Mouse (Mus musculus) C2C12 (cell line): ENCODE measurements around the gene Ranbp2. TPM values are rescaled to one million over a fixed set of nuclear protein-coding genes. Genes with fewer than 3 reads are reported as not detected.
A peak's percentile ranks its signal among the peaks of the same experiment; 100 is the strongest.

ENCODE experiments used
- H3K27me3 ChIP-seq: one replicate; pipeline ENCODE4 v1.6.1; 2011; ENCODE audit not compliant: control insufficient read depth, insufficient read depth, insufficient read length
- H3K36me3 ChIP-seq: one replicate; pipeline ENCODE4 v1.6.1; 2011; ENCODE audit not compliant: control insufficient read depth, insufficient read depth
- H3K4me3 ChIP-seq: one replicate; pipeline ENCODE4 v1.5.1; 2011; ENCODE audit warnings: mild to moderate bottlenecking, control low read depth; ENCODE audit not compliant: poor library complexity, insufficient read depth, severe bottlenecking
- H3K79me2 ChIP-seq: one replicate; pipeline ENCODE4 v1.6.1; 2011; ENCODE audit not compliant: control insufficient read depth, insufficient read depth
- H3K79me3 ChIP-seq: one replicate; pipeline ENCODE4 v1.6.1; 2011; ENCODE audit warnings: low read depth, control low read depth
- H3ac ChIP-seq: one replicate; pipeline ENCODE3; 2011; ENCODE audit warnings: low read depth; ENCODE audit not compliant: control insufficient read depth, insufficient read length
- CEBPB ChIP-seq: IDR thresholded peaks from one replicate; pipeline ENCODE4 v1.6.1; 2011; ENCODE audit warnings: low read depth, mild to moderate bottlenecking, control low read depth, moderate library complexity
- CTCF ChIP-seq: IDR thresholded peaks from one replicate; pipeline ENCODE4 v1.5.1; 2011; ENCODE audit not compliant: control insufficient read depth, insufficient read depth, insufficient read length
- FOSL1 ChIP-seq: IDR thresholded peaks from one replicate; pipeline ENCODE4 v1.8.0; 2011; ENCODE audit warnings: mild to moderate bottlenecking, low read length; ENCODE audit not compliant: poor library complexity, insufficient read depth, severe bottlenecking
- MAX ChIP-seq: IDR thresholded peaks from one replicate; pipeline ENCODE4 v1.6.1; 2011; ENCODE audit warnings: mild to moderate bottlenecking, control low read depth
- MYOD1 ChIP-seq: IDR thresholded peaks from one replicate; pipeline ENCODE4 v1.6.1; 2011; ENCODE audit warnings: low read depth; ENCODE audit not compliant: control insufficient read depth, insufficient read length
- MYOG ChIP-seq: IDR thresholded peaks from one replicate; pipeline ENCODE4 v1.6.1; 2011; ENCODE audit not compliant: control insufficient read depth, insufficient read length; ENCODE audit errors: extremely low read depth
- USF1 ChIP-seq: IDR thresholded peaks from one replicate; pipeline ENCODE4 v1.6.1; 2011; ENCODE audit warnings: low read depth, mild to moderate bottlenecking, control low read depth, moderate library complexity
- long read RNA-seq, 2 experiments: library from polyadenylated mRNA; unstranded; transcript quantifications; one replicate each; pipeline ENCODE4 v2.0.0; 2019 to 2020
- polyA plus RNA-seq: library from polyadenylated mRNA; unstranded; fragments of >200 nt; fragmentation: generic; extraction: Trizol; gene quantifications from one replicate; pipeline ENCODE4 v1.2.1, GENCODE M21; 2012; ENCODE audit warnings: missing spikeins

Ranbp2 gene
- 8.4 TPM for polyA plus RNA-seq
- long read RNA-seq, experiment 1, partial matches to known transcripts = 3 of 5 reads
- long read RNA-seq, experiment 1, other reads (novel, unspliced or antisense) = 2 of 5 reads
- long read RNA-seq, experiment 2, partial matches to known transcripts = 44 of 50 reads
- long read RNA-seq, experiment 2, other reads (novel, unspliced or antisense) = 6 of 50 reads

DNA sequence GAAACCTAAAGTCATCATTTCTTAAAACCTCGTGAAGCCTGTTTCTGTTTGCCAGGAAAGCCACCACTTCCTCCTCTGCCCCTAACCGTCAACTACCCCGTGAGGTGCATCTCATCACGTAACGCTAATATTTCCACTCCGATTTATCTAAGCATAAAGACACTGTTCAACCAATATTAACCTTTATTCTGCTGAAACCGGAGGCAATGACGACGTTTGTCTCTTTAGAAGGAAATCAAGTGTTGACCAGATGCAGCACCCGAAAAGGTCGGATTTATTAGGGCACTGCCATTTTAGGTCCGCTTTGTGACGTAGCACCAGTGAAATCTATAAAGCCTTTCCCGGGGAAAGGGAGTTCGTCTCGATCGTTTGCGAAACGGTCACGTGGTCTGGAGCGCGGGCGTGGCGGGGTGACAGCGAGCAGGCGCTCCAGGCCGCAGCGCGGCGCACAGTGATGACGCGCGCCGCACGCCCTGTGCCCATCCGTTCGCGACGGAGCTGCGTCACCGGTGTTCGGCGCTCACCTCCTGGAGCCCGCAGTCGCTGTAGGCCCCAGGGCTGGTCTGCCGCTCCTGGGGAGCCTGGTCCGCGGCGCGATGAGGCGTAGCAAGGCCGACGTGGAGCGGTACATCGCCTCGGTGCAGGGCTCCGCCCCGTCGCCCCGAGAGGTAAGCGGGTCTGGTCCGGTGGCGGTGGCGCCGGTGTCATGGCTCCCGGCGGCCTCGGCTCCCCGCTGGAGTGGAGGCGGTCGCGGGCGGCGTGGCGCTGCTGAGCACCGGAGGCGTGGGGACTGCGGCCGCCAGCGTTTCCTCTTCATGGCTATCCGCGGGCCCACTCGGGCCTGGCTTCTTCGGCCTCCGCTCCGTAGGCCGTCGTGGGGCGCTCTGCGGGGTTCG, at the start of gene Ranbp2:
Gene Ranbp2 (plus strand): TSS at position 537 of the 896 bp plus-strand sequence.
- no peak for TF ChIP-seq MYOD1
- peak; percentile 89 for TF ChIP-seq MAX
- TF ChIP-seq MYOG = no peak
- TF ChIP-seq USF1 = peak; percentile 96
- TF ChIP-seq FOSL1 = no peak
- peak; percentile 48 for TF ChIP-seq CEBPB
- TF ChIP-seq CTCF = peak; percentile 41
- no peaks in the 10 kb centered on the region for H3K27me3 ChIP-seq
- H3K4me3 ChIP-seq = peak within 1 kb of the TSS; percentile 92
- peak within 1 kb of the TSS; percentile 85 for H3ac ChIP-seq
- H3K79me2 ChIP-seq = peaks cover 50% of the 10 kb centered on the region
- H3K79me3 ChIP-seq = peaks cover 47% of the 10 kb centered on the region
- peaks cover 6% of the 10 kb centered on the region for H3K36me3 ChIP-seq

DNA sequence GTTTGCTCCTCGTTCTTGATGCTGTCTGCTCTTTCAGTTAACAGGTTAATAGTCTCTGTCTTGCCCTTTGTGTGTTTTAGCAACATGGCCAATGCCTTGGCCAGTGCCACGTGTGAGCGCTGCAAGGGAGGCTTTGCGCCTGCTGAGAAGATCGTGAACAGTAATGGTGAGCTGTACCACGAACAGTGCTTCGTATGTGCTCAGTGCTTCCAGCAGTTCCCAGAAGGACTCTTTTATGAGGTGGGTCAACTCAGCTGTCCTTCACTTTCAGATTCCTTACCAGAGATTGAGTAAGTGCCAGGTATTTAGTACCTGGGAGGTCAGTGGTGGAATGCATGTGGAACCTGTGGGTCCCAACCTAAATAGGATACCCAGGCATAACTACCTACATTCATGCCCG, 47.8 kb upstream of the Ranbp2 start:
- TF ChIP-seq MAX (no peak), CTCF (no peak), FOSL1 (no peak), USF1 (no peak), CEBPB (no peak), MYOG (no peak), MYOD1 (no peak)
- Histone ChIP-seq H3K79me2 (peaks cover 63% of the 10 kb centered on the region), H3K79me3 (peaks cover 31% of the 10 kb centered on the region), H3K27me3 (no peaks in the 10 kb centered on the region), H3K36me3 (peaks cover 60% of the 10 kb centered on the region), H3ac (no peak overlapping the region), H3K4me3 (no peak overlapping the region)

DNA sequence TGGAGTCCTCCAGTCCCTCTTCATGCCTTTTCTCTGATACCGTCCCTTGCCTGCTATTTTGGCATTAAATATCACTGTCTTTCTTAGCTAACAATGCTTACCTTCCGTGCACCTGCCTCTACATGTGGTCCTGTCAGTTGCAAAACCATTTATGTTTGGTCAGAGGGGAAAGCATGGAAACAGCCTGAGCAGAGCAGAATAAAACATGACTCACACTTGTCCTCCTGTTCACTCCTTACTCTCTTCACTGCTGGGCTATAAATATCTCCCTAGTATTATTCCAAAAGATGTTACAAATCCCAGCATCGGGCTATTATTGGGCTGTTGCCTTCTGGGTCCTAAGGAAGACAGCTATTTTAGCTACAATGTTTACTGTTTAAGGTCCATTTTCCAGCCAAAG, 44.9 kb upstream of the Ranbp2 start:
- H3K4me3 ChIP-seq = no peak overlapping the region
- peaks cover 83% of the 10 kb centered on the region for H3K36me3 ChIP-seq
- H3K27me3 ChIP-seq = no peaks in the 10 kb centered on the region
- TF ChIP-seq USF1 (no peak), CEBPB (no peak), CTCF (no peak), MAX (no peak), MYOD1 (no peak), MYOG (no peak), FOSL1 (no peak)
- H3ac ChIP-seq = no peak overlapping the region
- H3K79me2 ChIP-seq = peaks cover 58% of the 10 kb centered on the region
- peaks cover 22% of the 10 kb centered on the region for H3K79me3 ChIP-seq

DNA sequence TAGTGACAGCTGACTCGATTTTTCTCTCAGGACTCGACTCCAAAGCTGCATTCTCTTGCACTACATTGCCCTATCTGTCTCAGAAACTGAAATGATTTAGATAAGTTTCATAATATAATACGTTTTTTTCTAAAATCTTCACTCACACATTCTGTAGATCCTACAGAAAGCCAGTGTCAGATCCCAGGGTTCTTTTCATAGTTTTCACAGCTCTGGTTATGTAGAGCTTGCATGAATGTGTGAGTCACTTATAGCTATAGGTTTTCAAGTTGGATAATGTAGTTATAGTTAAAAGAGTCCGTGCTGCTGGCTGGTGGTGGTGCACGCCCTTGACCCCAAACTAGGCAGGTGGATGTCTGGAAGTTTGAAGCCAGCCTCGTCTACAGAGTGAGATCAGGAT, 42.1 kb upstream of the Ranbp2 start:
- peaks cover 46% of the 10 kb centered on the region for H3K79me2 ChIP-seq
- peaks cover 9% of the 10 kb centered on the region for H3K79me3 ChIP-seq
- no peak overlapping the region for H3K4me3 ChIP-seq
- H3K36me3 ChIP-seq = peaks cover 89% of the 10 kb centered on the region
- TF ChIP-seq MAX (no peak), CEBPB (no peak), FOSL1 (no peak)
- no peaks in the 10 kb centered on the region for H3K27me3 ChIP-seq
- H3ac ChIP-seq = no peak overlapping the region

DNA sequence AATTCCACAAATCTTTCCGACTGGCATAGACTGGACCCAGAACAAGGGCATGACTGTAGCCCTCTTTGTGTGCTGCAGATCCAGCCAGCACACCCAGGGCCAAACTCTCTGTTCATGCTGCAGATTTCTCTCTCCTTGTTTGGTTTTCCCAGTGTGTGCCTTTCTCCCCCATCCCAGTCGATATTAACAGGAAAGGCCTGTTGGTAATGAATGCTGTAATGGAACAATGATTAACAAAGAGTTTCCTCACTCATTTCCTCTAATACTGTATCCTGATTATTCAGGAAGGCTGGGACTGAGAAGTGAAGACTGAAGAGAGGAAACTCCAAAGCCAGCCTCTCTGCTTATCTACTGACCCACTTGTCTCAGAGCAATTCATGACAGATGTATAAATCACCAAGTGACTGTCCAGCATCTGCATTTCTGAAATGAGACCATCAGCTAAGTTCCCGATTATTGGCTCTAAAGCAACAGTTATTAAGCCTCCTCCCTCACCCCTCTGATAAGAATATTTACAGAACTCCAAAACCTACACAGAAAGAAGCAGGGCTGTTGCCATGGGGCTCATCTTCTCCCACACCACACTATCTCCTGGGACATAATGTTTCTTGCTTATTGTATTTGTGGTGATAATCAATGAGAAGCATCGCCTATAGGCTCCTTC, 41.3 kb upstream of the Ranbp2 start:
- H3K4me3 ChIP-seq = no peak overlapping the region
- no peaks in the 10 kb centered on the region for H3K27me3 ChIP-seq
- H3K79me3 ChIP-seq = peaks cover 9% of the 10 kb centered on the region
- peaks cover 42% of the 10 kb centered on the region for H3K79me2 ChIP-seq
- no peak overlapping the region for H3ac ChIP-seq
- peaks cover 92% of the 10 kb centered on the region for H3K36me3 ChIP-seq
- TF ChIP-seq MYOG (no peak), FOSL1 (no peak), USF1 (no peak)

DNA sequence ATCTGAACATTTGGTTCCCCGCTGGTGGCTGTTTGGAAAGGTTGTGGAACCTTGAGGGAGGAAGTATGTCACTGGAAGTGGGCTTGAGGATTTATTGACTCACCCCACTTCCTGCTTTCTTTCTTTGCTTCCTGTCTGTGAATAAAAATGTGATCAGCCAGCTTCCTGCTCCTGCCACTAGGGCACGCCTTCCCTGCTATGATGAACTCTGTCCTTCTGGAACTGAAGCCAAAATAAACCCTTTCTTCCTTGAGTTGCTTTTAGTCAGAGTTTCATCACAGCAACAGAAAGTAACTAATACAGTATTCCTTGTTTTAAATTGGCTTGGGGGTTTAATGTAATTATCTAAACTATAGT, 40.8 kb upstream of the Ranbp2 start:
- peaks cover 38% of the 10 kb centered on the region for H3K79me2 ChIP-seq
- peaks cover 9% of the 10 kb centered on the region for H3K79me3 ChIP-seq
- H3K27me3 ChIP-seq = no peaks in the 10 kb centered on the region
- TF ChIP-seq MYOD1 (no peak), CTCF (no peak), MYOG (no peak), FOSL1 (no peak), MAX (no peak), USF1 (no peak), CEBPB (no peak)
- no peak overlapping the region for H3K4me3 ChIP-seq
- H3ac ChIP-seq = no peak overlapping the region
- H3K36me3 ChIP-seq = peaks cover 95% of the 10 kb centered on the region
